Mouse (Mus musculus): ENCODE measurements around the gene Pdia5. TPM values are rescaled to one million over a fixed set of nuclear protein-coding genes. Genes with fewer than 3 reads are reported as not detected.

The Pdia5 gene
- polyA plus RNA-seq (2015; fragmentation: Nextera tagmentation; extraction: Ambion mirVana): 12.5 and 18.0 TPM in 2 replicates

DNA sequence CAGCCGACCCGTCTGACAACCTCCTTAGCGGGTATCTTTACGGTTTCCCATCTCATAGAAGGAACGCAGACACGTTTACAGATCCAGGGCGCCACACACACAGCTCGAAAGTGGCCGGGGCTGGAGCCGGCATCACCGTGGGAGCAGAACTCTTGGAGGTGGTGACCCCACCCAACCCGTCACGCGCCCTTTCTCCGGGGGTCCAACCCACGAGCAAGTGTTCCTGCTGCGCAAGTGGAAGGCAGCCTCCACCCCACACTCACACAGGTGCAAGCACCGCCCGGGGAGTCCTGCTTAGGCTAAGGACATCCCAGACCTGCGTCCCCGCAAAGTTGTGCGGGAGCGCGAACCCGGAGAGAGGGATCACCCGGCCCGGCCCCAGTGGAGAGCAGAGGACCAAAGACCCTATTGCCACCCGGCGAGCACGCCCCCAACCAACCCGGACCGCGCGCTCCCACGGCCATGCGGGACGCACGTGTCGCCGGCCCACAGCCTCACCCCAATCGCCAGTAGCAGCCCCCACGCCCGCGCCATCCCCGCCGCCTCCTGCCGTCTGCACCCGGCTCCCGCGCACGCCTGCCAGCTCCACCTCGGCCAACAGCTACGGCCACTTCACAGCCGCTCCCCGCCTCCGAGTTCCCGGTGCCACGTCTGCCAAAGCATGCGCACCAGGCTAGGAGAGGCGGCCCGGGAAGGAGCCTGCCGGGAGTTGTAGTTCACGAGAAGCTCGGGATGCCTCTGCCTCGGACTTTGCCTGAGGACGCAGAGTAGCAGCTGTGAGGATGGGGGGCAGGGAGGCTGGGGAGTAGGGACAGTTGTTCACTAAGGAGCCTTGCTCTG, at the start of gene Pdia5:
Gene Pdia5, minus strand, starts transcription at position 643 of the 840 bp plus-strand sequence.

DNA sequence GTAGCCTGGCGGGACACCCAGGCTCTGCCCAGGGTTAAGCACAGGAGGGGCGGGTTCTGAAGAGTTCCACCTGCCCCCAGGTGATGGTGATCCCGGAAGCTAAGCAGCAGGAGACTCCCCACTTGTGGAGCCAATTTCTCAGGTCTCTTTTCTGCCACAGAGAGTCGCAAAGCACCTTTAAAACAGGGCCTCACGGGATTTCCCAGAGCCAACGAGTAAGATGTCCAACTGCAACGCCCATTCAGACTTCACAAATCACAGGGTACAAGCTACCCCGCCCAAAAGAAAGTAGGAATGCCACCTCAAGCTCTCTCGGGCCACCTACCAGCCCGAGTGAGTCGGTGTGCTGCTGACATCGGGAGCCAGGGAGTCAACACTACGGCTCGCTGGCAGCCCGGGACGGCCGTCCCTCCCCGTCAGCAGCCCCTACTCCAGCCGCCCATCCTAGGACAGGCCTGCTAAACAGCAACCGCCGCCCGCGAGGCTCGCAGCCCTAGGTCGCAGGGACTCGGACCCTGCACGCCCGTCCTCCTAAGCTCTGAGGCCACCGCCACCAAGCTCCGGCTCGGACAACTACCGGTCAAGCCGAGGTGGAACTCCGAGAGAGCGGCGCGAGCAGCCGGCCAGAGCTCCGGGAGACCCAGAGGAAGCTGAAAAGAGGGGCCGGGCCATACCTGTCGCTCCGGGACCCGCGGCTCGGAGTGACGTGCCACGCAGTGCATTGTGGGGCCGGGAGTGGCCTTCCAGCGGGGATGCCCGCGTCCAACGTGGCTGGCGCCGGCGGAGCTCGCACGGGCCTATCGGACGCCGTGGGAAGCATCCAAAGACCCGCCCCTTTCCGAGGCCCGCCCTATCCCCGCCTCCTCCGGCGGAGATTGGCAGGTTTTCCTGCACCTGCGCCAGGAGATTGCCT, 127.3 kb downstream of the Pdia5 start, which contains the start of gene Sec22a:
Gene Sec22a, minus strand, starts transcription at position 769 of the 913 bp plus-strand sequence.

Small RNA genes lying within 50 kb of the gene (microRNA-seq; reads per million reads assigned to microRNA genes)
- gene Gm25548: 0 reads per million in 2 experiments

Other genes with a start within 250 kb of the Pdia5 start
- gene Sec22a, start 127.0 kb downstream of the Pdia5 start, polyA plus RNA-seq (2015; fragmentation: Nextera tagmentation; extraction: Ambion mirVana): 20.4 and 25.1 TPM in 2 replicates
- 2.9 and 4.1 TPM in 2 replicates for gene Sema5b, start 50.3 kb upstream of the Pdia5 start, polyA plus RNA-seq (2015; fragmentation: Nextera tagmentation; extraction: Ambion mirVana)

Measured in skeletal muscle tissue, postnatal 0 days (tissue).